Mouse (Mus musculus) neural tube, embryonic 14.5 days (tissue): ENCODE measurements at regions not wholly inside any gene's neighbourhood (a gene's known extent, or its start where the extent isn't known, plus 50 kb on each side); places are given as distances from the start of the nearest gene placed in this dataset.
A peak's percentile ranks its signal among the peaks of the same experiment; 100 is the strongest.

ENCODE experiments used
- ATAC-seq: fragments of 200-750 bp; cut with Nextera tagmentation; 2 replicates; pipeline ENCODE4 v1.8.0; 2017; ENCODE audit warnings: low read depth, mild to moderate bottlenecking, moderate TSS enrichment, moderate library complexity
- H3K27ac ChIP-seq: fragments of 300-500 bp; sonication (generic); 2 replicates; pipeline ENCODE4 v1.5.1; 2014; ENCODE audit warnings: low read depth, mild to moderate bottlenecking, control low read depth, low read length, moderate library complexity, mixed read lengths
- H3K27me3 ChIP-seq: fragments of 300-500 bp; sonication (generic); 2 replicates; pipeline ENCODE4 v1.6.1; 2014; ENCODE audit warnings: low read length; ENCODE audit not compliant: control insufficient read depth, insufficient read depth
- H3K36me3 ChIP-seq: fragments of 300-500 bp; sonication (generic); 2 replicates; pipeline ENCODE4 v1.6.1; 2014; ENCODE audit warnings: low read length, mixed read lengths; ENCODE audit not compliant: control insufficient read depth, insufficient read depth
- H3K4me1 ChIP-seq: fragments of 300-500 bp; sonication (generic); 2 replicates; pipeline ENCODE4 v1.6.1; 2014; ENCODE audit warnings: low read length; ENCODE audit not compliant: control insufficient read depth, insufficient read depth
- H3K4me2 ChIP-seq: fragments of 300-500 bp; sonication (generic); 2 replicates; pipeline ENCODE4 v1.6.1; 2014; ENCODE audit warnings: mild to moderate bottlenecking, low read depth, low read length, control low read depth
- H3K4me3 ChIP-seq: fragments of 300-500 bp; sonication (generic); 2 replicates; pipeline ENCODE4 v1.5.1; 2014; ENCODE audit warnings: low read depth, low read length, control low read depth, mixed read lengths
- H3K9ac ChIP-seq: fragments of 300-500 bp; sonication (generic); replicated peaks from 2 replicates; pipeline ENCODE4 v1.6.1; 2014; ENCODE audit warnings: low read depth, mild to moderate bottlenecking, control low read depth, low read length, mixed read lengths
- H3K9me3 ChIP-seq: fragments of 300-500 bp; sonication (generic); 2 replicates; pipeline ENCODE4 v1.6.1; 2016; ENCODE audit warnings: low read length; ENCODE audit not compliant: control insufficient read depth
- WGBS: fragments of 180-500 bp; shearing (Covaris S2); extraction: QIAGEN DNeasy Blood & Tissue Kit; methylation state at CpG from one replicate; pipeline ENCODE4 v1.1.7; 2014; 5-methylcytosine and 5-hydroxymethylcytosine counted together

DNA sequence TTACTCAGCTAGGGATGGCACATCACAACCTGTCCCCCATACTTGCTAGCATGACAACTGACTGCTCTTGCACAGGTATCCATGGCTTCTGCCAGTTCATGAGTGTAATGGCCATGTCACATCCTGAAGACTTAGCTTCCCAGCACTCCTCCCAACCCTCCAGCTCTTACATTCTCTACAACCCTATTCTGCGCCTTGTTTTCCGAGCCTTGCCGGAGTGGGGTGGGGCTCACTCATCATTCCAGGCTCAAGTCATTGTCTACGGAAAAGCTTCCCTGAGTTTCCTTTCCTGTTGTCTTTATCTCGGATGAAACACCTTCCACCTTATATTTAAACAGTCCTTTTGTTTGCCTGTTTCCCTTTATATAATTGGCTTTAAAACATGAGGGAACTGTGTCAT lies 69.6 kb downstream of the Prdm13 start:
- H3K27me3 ChIP-seq = no peaks in the 10 kb centered on the region
- 0 out of 2 replicates have a peak, but pooled peaks cover 2% of the 10 kb centered on the region for H3K4me1 ChIP-seq
- H3K36me3 ChIP-seq = no peaks in the 10 kb centered on the region
- H3K9me3 ChIP-seq = no peaks in the 10 kb centered on the region
- no peak for ATAC-seq
- 83% methylated on average over 5 of the region's 5 CpGs for WGBS
- no peak overlapping the region for H3K27ac ChIP-seq
- H3K4me3 ChIP-seq = no peak overlapping the region
- no peak overlapping the region for H3K4me2 ChIP-seq
- H3K9ac ChIP-seq = no peak overlapping the region

DNA sequence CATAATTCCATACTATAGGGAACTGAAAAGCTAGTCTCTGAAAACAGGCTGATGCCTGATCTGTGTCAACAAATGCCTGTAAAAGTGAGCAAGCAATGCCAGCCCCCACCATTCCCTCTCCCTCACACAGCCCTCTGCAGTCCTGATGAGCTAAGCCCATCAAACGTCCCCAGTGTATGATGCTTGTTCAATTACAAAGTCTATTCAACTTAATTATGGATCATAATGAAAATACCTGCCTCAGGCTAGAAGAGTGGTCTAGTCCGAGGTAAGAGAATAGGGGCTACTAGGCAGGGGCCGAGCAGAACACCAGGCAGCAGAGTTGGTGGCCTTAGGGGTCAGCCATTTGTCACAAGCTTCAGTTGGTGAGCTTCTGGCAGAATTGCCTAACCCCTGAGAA lies 71.3 kb downstream of the Prdm13 start:
- H3K9ac ChIP-seq = no peak overlapping the region
- no peak overlapping the region for H3K4me3 ChIP-seq
- 34% methylated on average over 3 of the region's 3 CpGs for WGBS
- no peak overlapping the region for H3K4me2 ChIP-seq
- peak; percentile 67 for ATAC-seq
- no peaks in the 10 kb centered on the region for H3K27me3 ChIP-seq
- no peaks in the 10 kb centered on the region for H3K9me3 ChIP-seq
- H3K4me1 ChIP-seq = 0 out of 2 replicates have a peak, but pooled peaks cover 2% of the 10 kb centered on the region
- H3K36me3 ChIP-seq = no peaks in the 10 kb centered on the region
- H3K27ac ChIP-seq = no peak overlapping the region

DNA sequence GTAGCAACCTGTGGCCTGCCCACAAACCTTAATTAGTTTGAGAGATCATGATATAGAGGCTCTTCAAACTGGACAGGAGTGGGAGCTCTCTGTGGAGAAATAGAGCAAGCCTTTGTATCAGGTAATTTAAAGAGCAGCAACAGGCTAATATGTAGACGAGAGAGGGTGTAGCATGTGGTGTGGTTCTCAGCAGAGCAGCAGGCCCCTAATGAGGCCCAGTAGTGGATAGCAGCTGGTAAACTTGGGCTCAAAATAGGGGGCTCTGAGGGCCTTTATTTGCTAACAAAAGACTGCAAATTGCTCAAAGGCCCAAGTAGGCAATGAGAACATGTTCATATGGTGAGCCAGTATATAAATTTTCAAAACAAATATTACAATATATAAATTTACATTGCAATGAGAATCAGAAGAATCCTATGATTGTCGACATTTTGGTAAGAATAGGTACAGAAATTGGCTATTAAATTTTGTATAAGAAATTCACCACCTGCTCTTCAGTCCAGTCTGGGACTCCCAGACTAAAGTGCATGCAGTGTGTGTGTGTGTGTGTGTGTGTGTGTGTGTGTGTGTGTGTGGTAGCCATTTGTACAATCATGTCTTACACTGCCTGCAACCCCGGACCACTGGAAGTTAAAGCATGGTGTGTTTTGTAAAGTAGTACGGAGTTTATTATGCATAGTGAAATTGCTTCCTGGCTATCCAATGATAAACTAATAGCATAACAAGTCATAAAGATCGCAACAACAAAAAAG lies 74.1 kb downstream of the Prdm13 start:
- Histone ChIP-seq H3K4me1 (0 out of 2 replicates have a peak, but pooled peaks cover 2% of the 10 kb centered on the region), H3K27me3 (no peaks in the 10 kb centered on the region), H3K4me2 (no peak overlapping the region), H3K9me3 (no peaks in the 10 kb centered on the region), H3K27ac (no peak overlapping the region), H3K36me3 (no peaks in the 10 kb centered on the region), H3K4me3 (no peak overlapping the region), H3K9ac (no peak overlapping the region)
- peak; percentile 75; the same call in 1 of the 2 replicates for ATAC-seq
- 57% methylated on average over 5 of the region's 5 CpGs for WGBS

GRCm38 (mm10) chr4:21598024-21598423 lies 87.7 kb downstream of the Prdm13 start:
- Histone ChIP-seq H3K9me3 (no peaks in the 10 kb centered on the region), H3K4me2 (no peak overlapping the region), H3K9ac (no peak overlapping the region), H3K27ac (no peak overlapping the region), H3K4me1 (no peaks in the 10 kb centered on the region), H3K4me3 (no peak overlapping the region), H3K36me3 (no peaks in the 10 kb centered on the region), H3K27me3 (no peaks in the 10 kb centered on the region)
- 64% methylated on average over 2 of the region's 2 CpGs for WGBS
- no peak for ATAC-seq

- H3K9me3 ChIP-seq = no peaks in the 10 kb centered on the region
- H3K9ac ChIP-seq = no peak overlapping the region
- no peak overlapping the region for H3K4me3 ChIP-seq
- no peak overlapping the region for H3K4me2 ChIP-seq
- H3K36me3 ChIP-seq = no peaks in the 10 kb centered on the region
- WGBS = 94% methylated on average over 3 of the region's 3 CpGs
- no peaks in the 10 kb centered on the region for H3K27me3 ChIP-seq
- H3K4me1 ChIP-seq = no peaks in the 10 kb centered on the region
- no peak for ATAC-seq
- H3K27ac ChIP-seq = no peak overlapping the region
These were observed 138.0 kb downstream of the Prdm13 start for GRCm38 (mm10) chr4:21547771-21548170.

DNA sequence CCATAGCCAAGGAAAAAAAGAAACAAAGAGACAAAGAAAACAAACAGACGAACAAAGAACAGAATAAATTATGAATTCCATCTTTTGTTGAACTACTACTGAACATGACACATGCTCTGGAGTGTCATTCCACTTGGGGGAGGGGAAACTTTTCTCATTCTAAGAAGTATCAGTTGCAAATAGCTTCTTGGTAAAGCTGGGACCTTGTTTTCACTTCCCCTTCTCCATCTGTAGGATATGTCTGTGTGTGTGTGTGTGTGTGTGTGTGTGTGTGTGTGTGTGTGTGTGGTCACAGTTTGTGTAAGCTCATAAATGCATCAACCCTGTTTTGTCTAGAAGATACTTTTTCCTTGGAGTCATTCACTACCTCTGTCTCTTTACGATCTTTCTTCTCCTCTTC lies 146.2 kb downstream of the Prdm13 start:
- 96% methylated on average over 2 of the region's 2 CpGs for WGBS
- Histone ChIP-seq H3K9ac (no peak overlapping the region), H3K27ac (no peak overlapping the region), H3K36me3 (no peaks in the 10 kb centered on the region), H3K27me3 (no peaks in the 10 kb centered on the region), H3K4me3 (no peak overlapping the region), H3K4me2 (no peak overlapping the region), H3K4me1 (no peaks in the 10 kb centered on the region), H3K9me3 (no peaks in the 10 kb centered on the region)
- no peak for ATAC-seq

DNA sequence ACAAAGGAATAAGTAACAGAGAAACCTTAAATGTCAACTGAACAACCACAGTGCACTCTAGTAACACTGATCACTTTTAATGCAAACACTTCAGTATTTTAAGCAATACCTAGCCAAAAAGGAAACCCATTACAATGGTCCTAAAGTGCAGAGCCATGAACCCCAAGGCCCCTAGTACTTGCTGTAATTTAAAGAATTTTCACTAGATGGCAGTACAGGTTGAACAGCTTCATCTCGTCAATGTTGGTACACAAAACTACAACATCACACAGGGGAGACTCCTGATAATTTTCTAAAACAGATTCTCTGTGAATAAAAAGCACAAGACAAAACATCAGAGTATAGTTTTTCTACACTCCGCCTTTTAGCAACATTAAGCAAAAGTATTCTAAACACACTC lies 149.8 kb downstream of the Prdm13 start:
- no peak; the same call in 1 of the 2 replicates for ATAC-seq
- Histone ChIP-seq H3K9ac (no peak overlapping the region), H3K9me3 (no peaks in the 10 kb centered on the region), H3K4me2 (no peak overlapping the region), H3K4me3 (no peak overlapping the region), H3K27ac (no peak overlapping the region), H3K4me1 (no peaks in the 10 kb centered on the region), H3K27me3 (no peaks in the 10 kb centered on the region), H3K36me3 (no peaks in the 10 kb centered on the region)
- WGBS = 31% methylated on average over 2 of the region's 2 CpGs

- Histone ChIP-seq H3K4me2 (no peak overlapping the region), H3K4me1 (no peaks in the 10 kb centered on the region), H3K9me3 (no peaks in the 10 kb centered on the region), H3K9ac (no peak overlapping the region), H3K4me3 (no peak overlapping the region), H3K36me3 (no peaks in the 10 kb centered on the region), H3K27ac (no peak overlapping the region), H3K27me3 (no peaks in the 10 kb centered on the region)
- 56% methylated on average over 4 of the region's 4 CpGs for WGBS
- ATAC-seq = no peak
These were observed 153.6 kb downstream of the Prdm13 start for GRCm38 (mm10) chr4:21532186-21532585.
